Mouse (Mus musculus): ENCODE results near the gene Olfr1037. TPM values are rescaled to one million over a fixed set of nuclear protein-coding genes. Genes with fewer than 3 reads are reported as not detected.
"Not testable (repeated sequence)": the region's sequence is repeated elsewhere in the genome, so short reads cannot be mapped to it uniquely, and the experiment has no call there.

Gene Olfr1037
- not detected in 2 replicates for polyA plus RNA-seq (2015; fragmentation: Nextera tagmentation; extraction: Ambion mirVana)

DNA sequence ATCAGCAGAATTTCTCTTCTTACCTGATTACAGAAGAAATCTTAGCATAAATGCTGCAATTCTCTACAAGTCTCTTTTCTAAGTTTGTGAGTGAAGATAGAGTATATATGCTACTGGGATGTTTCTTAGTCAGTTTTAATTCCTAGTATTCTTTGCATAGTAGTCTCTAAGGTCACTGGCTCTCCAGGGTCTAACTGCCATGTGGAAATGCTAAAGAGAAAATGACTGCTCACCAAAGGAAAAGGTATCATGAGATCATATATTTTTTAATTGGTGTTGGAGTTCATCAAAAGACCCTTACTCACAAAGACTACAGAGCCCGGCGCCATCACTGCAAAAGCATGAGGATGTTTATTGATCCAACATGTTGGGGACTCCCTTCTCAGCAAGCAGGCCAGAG is at the start of gene Olfr1037:
Olfr1037 (minus strand) TSS at position 101 of the 400 bp plus-strand sequence.
- Histone ChIP-seq H3K4me2 (replicated peaks) (no peak within 1 kb of the TSS), H3K27me3 (no peaks in the 10 kb centered on the region), H3K4me3 (no peak within 1 kb of the TSS), H3K36me3 (no peaks in the 10 kb centered on the region), H3K9me3 (no peaks in the 10 kb centered on the region), H3K4me1 (no peaks in the 10 kb centered on the region), H3K27ac (replicated peaks) (no peak within 1 kb of the TSS), H3K9ac (replicated peaks) (no peak within 1 kb of the TSS)
- ATAC-seq (replicated peaks) = no peak
- WGBS = 95% methylated on average over 2 of the region's 2 CpGs

DNA sequence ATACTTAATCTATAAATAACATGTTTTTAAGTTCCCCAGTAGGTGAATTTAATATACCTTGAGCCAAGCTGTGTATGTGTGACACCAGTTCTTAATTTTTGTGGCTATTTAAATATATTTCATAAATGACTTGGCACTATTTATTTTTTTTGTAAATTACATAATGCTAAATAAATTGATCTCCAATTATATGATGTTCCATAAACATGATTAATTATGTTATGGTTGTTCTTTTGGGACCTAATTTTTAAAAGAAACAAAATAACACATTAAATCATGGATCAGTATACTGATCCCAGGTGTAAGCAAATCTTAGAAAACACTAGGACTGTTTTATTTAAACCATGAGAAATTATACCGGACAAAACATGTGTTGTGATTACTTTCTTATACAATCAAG is 48.6 kb upstream of the Olfr1037 start, which contains the start of gene Olfr1039:
Olfr1039 (minus strand) TSS at position 101 of the 400 bp plus-strand sequence.
- no peak within 1 kb of the TSS for H3K4me2 ChIP-seq (replicated peaks)
- ATAC-seq (replicated peaks) = no peak
- no peak within 1 kb of the TSS for H3K27ac ChIP-seq (replicated peaks)
- no peak within 1 kb of the TSS for H3K9ac ChIP-seq (replicated peaks)
- no peaks in the 10 kb centered on the region for H3K9me3 ChIP-seq
- 94% methylated on average over 1 of the region's 1 CpGs for WGBS
- H3K4me1 ChIP-seq = no peaks in the 10 kb centered on the region
- no peak within 1 kb of the TSS for H3K4me3 ChIP-seq
- no peaks in the 10 kb centered on the region for H3K36me3 ChIP-seq
- H3K27me3 ChIP-seq = no peaks in the 10 kb centered on the region

DNA sequence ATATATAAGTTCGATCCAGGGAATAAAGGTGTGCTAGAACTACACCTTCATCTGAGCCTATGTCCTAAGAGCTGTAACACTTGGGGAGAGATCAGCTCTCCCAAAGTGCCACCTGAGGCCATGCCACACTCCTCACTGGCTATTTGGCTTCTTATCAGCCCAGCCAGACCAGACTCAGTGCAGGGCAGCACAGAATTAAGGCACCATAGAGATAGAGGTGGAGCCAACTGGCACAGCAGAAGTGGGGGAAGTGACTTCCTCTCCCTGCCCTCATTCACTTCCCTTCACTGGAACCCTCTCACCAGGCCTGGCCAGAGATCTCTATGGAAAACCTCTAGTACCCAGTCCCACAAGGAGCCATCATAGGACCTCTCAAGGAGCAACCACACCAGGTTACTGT is 6.7 kb downstream of the Olfr1037 start:
- not testable (repeated sequence) for H3K4me1 ChIP-seq; H3K9ac ChIP-seq (replicated peaks); ATAC-seq (replicated peaks); H3K27ac ChIP-seq (replicated peaks); H3K27me3 ChIP-seq; H3K36me3 ChIP-seq; H3K4me2 ChIP-seq (replicated peaks); H3K9me3 ChIP-seq; H3K4me3 ChIP-seq
- WGBS = 93% methylated on average over 1 of the region's 1 CpGs

DNA sequence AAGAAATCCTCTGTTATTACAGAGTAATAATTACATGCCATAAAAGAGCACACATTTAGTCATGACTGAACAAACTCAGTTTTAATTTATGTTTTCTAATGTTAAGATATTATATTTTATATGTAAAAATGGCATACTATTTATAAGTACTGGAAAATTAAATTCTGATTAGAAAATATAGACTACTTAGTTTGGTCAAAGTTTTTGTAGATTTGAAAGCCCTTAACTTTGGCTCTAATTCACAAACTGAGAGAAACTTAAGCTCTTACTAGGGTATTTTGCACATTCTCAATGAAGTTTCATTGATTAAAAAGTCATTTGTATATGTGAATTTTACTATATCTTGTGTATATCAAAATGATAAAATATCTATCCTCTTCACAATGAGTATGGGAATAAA is 13.5 kb downstream of the Olfr1037 start, which contains the start of gene Olfr1036:
Olfr1036 (plus strand) TSS at position 301 of the 400 bp plus-strand sequence.
- H3K4me3 ChIP-seq; H3K4me1 ChIP-seq; H3K9ac ChIP-seq (replicated peaks); H3K27me3 ChIP-seq; H3K36me3 ChIP-seq; H3K9me3 ChIP-seq; H3K27ac ChIP-seq (replicated peaks); ATAC-seq (replicated peaks); H3K4me2 ChIP-seq (replicated peaks): not testable (repeated sequence)

DNA sequence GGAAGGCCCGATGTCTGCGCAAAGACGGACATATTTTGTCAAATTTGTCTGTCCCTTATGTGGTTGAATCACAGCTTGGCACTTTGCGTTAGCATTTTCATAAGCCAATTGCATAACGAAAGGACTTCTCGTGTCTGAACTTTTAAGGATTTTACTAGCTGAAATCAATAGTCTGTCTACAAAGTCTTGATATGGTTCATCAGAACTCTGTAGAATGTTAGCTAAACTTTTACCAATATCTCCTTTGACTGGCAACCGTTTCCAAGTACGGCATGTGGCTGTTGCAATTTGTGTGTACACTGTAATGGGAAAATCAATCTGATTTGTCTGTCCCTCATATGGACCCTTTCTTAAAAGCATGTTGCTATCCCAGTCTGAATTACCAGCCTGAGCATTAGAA is 17.0 kb downstream of the Olfr1037 start:
- Histone ChIP-seq H3K4me2 (replicated peaks) (no peak overlapping the region), H3K9ac (replicated peaks) (no peak overlapping the region), H3K36me3 (no peaks in the 10 kb centered on the region), H3K27ac (replicated peaks) (no peak overlapping the region), H3K27me3 (no peaks in the 10 kb centered on the region), H3K4me1 (no peaks in the 10 kb centered on the region), H3K4me3 (no peak overlapping the region), H3K9me3 (no peaks in the 10 kb centered on the region)
- 94% methylated on average over 8 of the region's 8 CpGs for WGBS
- no peak for ATAC-seq (replicated peaks)

DNA sequence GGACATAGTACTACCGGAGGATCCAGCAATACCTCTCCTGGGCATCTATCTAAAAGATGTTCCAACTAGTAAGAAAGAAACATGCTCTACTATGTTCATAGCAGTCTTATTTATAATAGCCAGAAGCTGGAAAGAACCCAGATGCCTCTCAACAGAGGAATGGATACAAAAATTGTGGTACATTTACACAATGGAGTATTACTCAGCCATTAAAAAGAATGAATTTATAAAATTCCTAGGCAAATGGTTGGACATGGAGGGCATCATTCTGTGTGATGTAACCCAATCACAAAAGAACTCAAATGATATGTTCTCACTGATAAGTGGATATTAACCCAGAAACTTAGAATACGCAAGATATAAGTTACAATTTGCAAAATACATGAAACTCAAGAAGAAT is 23.4 kb downstream of the Olfr1037 start:
- not testable (repeated sequence) for H3K4me1 ChIP-seq; H3K9me3 ChIP-seq; H3K4me2 ChIP-seq (replicated peaks); H3K27me3 ChIP-seq; H3K27ac ChIP-seq (replicated peaks); H3K36me3 ChIP-seq; ATAC-seq (replicated peaks); H3K9ac ChIP-seq (replicated peaks); H3K4me3 ChIP-seq
- WGBS = 96% methylated on average over 2 of the region's 2 CpGs

DNA sequence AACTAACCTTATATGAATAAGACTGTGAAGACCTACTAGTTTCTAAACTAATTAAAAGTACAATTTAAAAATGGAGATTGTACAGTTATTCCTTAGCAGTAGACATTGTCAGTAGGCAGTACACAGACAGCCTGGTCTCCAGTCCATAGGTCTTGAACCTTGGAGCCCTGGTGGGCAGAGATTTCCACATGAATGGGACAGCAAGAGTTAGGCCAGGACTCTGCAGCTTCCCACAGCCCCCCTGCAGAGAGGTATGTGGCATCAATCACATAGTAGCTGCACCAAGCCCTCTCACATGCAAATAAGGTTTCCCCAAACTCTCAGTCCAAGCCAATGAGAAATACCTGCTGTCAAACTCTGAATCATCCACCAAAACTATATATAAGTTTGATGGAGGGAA is 36.4 kb downstream of the Olfr1037 start:
- H3K9me3 ChIP-seq; H3K4me1 ChIP-seq; H3K4me2 ChIP-seq (replicated peaks); H3K9ac ChIP-seq (replicated peaks); ATAC-seq (replicated peaks); H3K27ac ChIP-seq (replicated peaks); H3K36me3 ChIP-seq; H3K27me3 ChIP-seq; H3K4me3 ChIP-seq: not testable (repeated sequence)

DNA sequence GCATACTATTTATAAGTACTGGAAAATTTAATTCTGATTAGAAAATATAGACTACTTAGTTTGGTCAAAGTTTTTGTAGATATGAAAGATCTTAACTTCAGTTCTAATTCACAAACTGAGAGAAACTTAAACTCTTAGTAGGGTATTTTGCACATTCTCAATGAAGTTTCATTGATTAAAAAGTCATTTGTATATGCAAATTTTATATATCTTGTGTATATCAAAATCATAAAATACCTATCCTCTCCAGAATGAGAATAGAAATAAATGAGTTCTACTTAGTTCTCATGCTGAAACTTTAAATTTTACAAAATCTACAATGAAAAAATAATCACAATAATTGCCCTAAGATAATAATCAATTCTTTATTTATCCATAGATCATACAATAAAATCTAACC is 41.6 kb downstream of the Olfr1037 start, which contains the start of gene Olfr1034:
Olfr1034 (plus strand) TSS at position 301 of the 400 bp plus-strand sequence.
- no peak within 1 kb of the TSS for H3K4me3 ChIP-seq
- no peak within 1 kb of the TSS for H3K4me2 ChIP-seq (replicated peaks)
- no peak for ATAC-seq (replicated peaks)
- no peaks in the 10 kb centered on the region for H3K27me3 ChIP-seq
- no peak within 1 kb of the TSS for H3K9ac ChIP-seq (replicated peaks)
- no peak within 1 kb of the TSS for H3K27ac ChIP-seq (replicated peaks)
- H3K36me3 ChIP-seq = no peaks in the 10 kb centered on the region
- H3K9me3 ChIP-seq = no peaks in the 10 kb centered on the region
- no peaks in the 10 kb centered on the region for H3K4me1 ChIP-seq

Other genes starting within 250 kb of the Olfr1037 start
- not detected in 2 replicates for gene Olfr1019, start 241.9 kb downstream of the Olfr1037 start, polyA plus RNA-seq (2015; fragmentation: Nextera tagmentation; extraction: Ambion mirVana)
- gene Olfr1020, start 240.4 kb downstream of the Olfr1037 start, polyA plus RNA-seq (2015; fragmentation: Nextera tagmentation; extraction: Ambion mirVana) = not detected in 2 replicates
- not detected in 2 replicates for gene Olfr1022, start 218.8 kb downstream of the Olfr1037 start, polyA plus RNA-seq (2015; fragmentation: Nextera tagmentation; extraction: Ambion mirVana)
- gene Olfr1023, start 201.7 kb downstream of the Olfr1037 start, polyA plus RNA-seq (2015; fragmentation: Nextera tagmentation; extraction: Ambion mirVana) = not detected in 2 replicates
- gene Olfr1024, start 182.3 kb downstream of the Olfr1037 start, polyA plus RNA-seq (2015; fragmentation: Nextera tagmentation; extraction: Ambion mirVana) = not detected in 2 replicates
- gene Olfr1025-ps1, start 172.2 kb downstream of the Olfr1037 start, polyA plus RNA-seq (2015; fragmentation: Nextera tagmentation; extraction: Ambion mirVana) = not detected in 2 replicates
- not detected in 2 replicates for gene Olfr1026, start 165.8 kb downstream of the Olfr1037 start, polyA plus RNA-seq (2015; fragmentation: Nextera tagmentation; extraction: Ambion mirVana)
- not detected in 2 replicates for gene Olfr1028, start 136.9 kb downstream of the Olfr1037 start, polyA plus RNA-seq (2015; fragmentation: Nextera tagmentation; extraction: Ambion mirVana)
- gene Olfr1029, start 113.5 kb downstream of the Olfr1037 start, polyA plus RNA-seq (2015; fragmentation: Nextera tagmentation; extraction: Ambion mirVana) = not detected in 2 replicates
- gene Olfr1030, start 108.1 kb downstream of the Olfr1037 start, polyA plus RNA-seq (2015; fragmentation: Nextera tagmentation; extraction: Ambion mirVana) = not detected in 2 replicates
- gene Olfr1031, start 97.1 kb downstream of the Olfr1037 start, polyA plus RNA-seq (2015; fragmentation: Nextera tagmentation; extraction: Ambion mirVana) = not detected in 2 replicates
- gene Olfr1032, start 81.8 kb downstream of the Olfr1037 start, polyA plus RNA-seq (2015; fragmentation: Nextera tagmentation; extraction: Ambion mirVana) = not detected in 2 replicates
- not detected in 2 replicates for gene Olfr1033, start 66.8 kb downstream of the Olfr1037 start, polyA plus RNA-seq (2015; fragmentation: Nextera tagmentation; extraction: Ambion mirVana)
- gene Olfr1034, start 41.5 kb downstream of the Olfr1037 start, polyA plus RNA-seq (2015; fragmentation: Nextera tagmentation; extraction: Ambion mirVana) = not detected in 2 replicates
- not detected in 2 replicates for gene Olfr1036, start 13.4 kb downstream of the Olfr1037 start, polyA plus RNA-seq (2015; fragmentation: Nextera tagmentation; extraction: Ambion mirVana)
- not detected in 2 replicates for gene Olfr1039, start 48.5 kb upstream of the Olfr1037 start, polyA plus RNA-seq (2015; fragmentation: Nextera tagmentation; extraction: Ambion mirVana)
- not detected in 2 replicates for gene Olfr1040, start 59.3 kb upstream of the Olfr1037 start, polyA plus RNA-seq (2015; fragmentation: Nextera tagmentation; extraction: Ambion mirVana)
- gene Olfr1042, start 74.5 kb upstream of the Olfr1037 start, polyA plus RNA-seq (2015; fragmentation: Nextera tagmentation; extraction: Ambion mirVana) = not detected in 2 replicates
- gene Olfr1043, start 80.1 kb upstream of the Olfr1037 start, polyA plus RNA-seq (2015; fragmentation: Nextera tagmentation; extraction: Ambion mirVana) = not detected in 2 replicates
- gene Olfr1044, start 90.4 kb upstream of the Olfr1037 start, polyA plus RNA-seq (2015; fragmentation: Nextera tagmentation; extraction: Ambion mirVana) = not detected in 2 replicates
- not detected in 2 replicates for gene Olfr52, start 98.3 kb upstream of the Olfr1037 start, polyA plus RNA-seq (2015; fragmentation: Nextera tagmentation; extraction: Ambion mirVana)
- gene Olfr1045, start 115.6 kb upstream of the Olfr1037 start, polyA plus RNA-seq (2015; fragmentation: Nextera tagmentation; extraction: Ambion mirVana) = not detected in 2 replicates
- gene Olfr1046, start 131.9 kb upstream of the Olfr1037 start, polyA plus RNA-seq (2015; fragmentation: Nextera tagmentation; extraction: Ambion mirVana) = not detected in 2 replicates
- not detected in 2 replicates for gene Olfr1047, start 144.0 kb upstream of the Olfr1037 start, polyA plus RNA-seq (2015; fragmentation: Nextera tagmentation; extraction: Ambion mirVana)
- not detected in 2 replicates for gene Olfr1048, start 152.9 kb upstream of the Olfr1037 start, polyA plus RNA-seq (2015; fragmentation: Nextera tagmentation; extraction: Ambion mirVana)
- not detected in 2 replicates for gene Olfr1049, start 170.9 kb upstream of the Olfr1037 start, polyA plus RNA-seq (2015; fragmentation: Nextera tagmentation; extraction: Ambion mirVana)
- gene Olfr1051, start 191.7 kb upstream of the Olfr1037 start, polyA plus RNA-seq (2015; fragmentation: Nextera tagmentation; extraction: Ambion mirVana) = not detected in 2 replicates
- not detected in 2 replicates for gene Olfr1052, start 205.1 kb upstream of the Olfr1037 start, polyA plus RNA-seq (2015; fragmentation: Nextera tagmentation; extraction: Ambion mirVana)
- gene Olfr1053, start 227.9 kb upstream of the Olfr1037 start, polyA plus RNA-seq (2015; fragmentation: Nextera tagmentation; extraction: Ambion mirVana) = not detected in 2 replicates
- gene Olfr1054, start 248.0 kb upstream of the Olfr1037 start, polyA plus RNA-seq (2015; fragmentation: Nextera tagmentation; extraction: Ambion mirVana) = not detected in 2 replicates

Measured in forebrain, embryonic 15.5 days (tissue).